Mouse (Mus musculus) heart, embryonic 15.5 days (tissue): ENCODE measurements at regions not wholly inside any gene's neighbourhood (a gene's known extent, or its start where the extent isn't known, plus 50 kb on each side); places are given as distances from the start of the nearest gene placed in this dataset.
"Not testable (repeated sequence)": the region's sequence is repeated elsewhere in the genome, so short reads cannot be mapped to it uniquely, and the experiment has no call there.

Source experiments
- ATAC-seq: fragments of 200-750 bp; cut with Nextera tagmentation; replicated peaks from 2 replicates; pipeline ENCODE4 v1.8.0; 2017; ENCODE audit warnings: low read depth, moderate TSS enrichment; ENCODE audit not compliant: insufficient number of reproducible peaks, insufficient read depth, low FRiP score
- H3K27ac ChIP-seq: fragments of 300-500 bp; sonication (generic); 2 replicates; pipeline ENCODE4 v1.5.1; 2015; ENCODE audit warnings: mild to moderate bottlenecking, inconsistent platforms
- H3K27me3 ChIP-seq: fragments of 300-500 bp; sonication (generic); 2 replicates; pipeline ENCODE4 v1.6.1; 2015; ENCODE audit warnings: inconsistent platforms
- H3K36me3 ChIP-seq: fragments of 300-500 bp; sonication (generic); 2 replicates; pipeline ENCODE4 v1.6.1; 2015; ENCODE audit warnings: mild to moderate bottlenecking, inconsistent platforms
- H3K4me1 ChIP-seq: fragments of 300-500 bp; sonication (generic); replicated peaks from 2 replicates; pipeline ENCODE4 v1.6.1; 2015; ENCODE audit warnings: inconsistent platforms
- H3K4me2 ChIP-seq: fragments of 300-500 bp; sonication (generic); 2 replicates; pipeline ENCODE4 v1.6.1; 2015; ENCODE audit warnings: inconsistent platforms, mild to moderate bottlenecking, moderate library complexity
- H3K4me3 ChIP-seq: fragments of 300-500 bp; sonication (generic); 2 replicates; pipeline ENCODE4 v1.5.1; 2015; ENCODE audit warnings: mild to moderate bottlenecking, inconsistent platforms
- H3K9ac ChIP-seq: fragments of 300-500 bp; sonication (generic); 2 replicates; pipeline ENCODE4 v1.6.1; 2015; ENCODE audit warnings: mild to moderate bottlenecking, inconsistent platforms
- H3K9me3 ChIP-seq: fragments of 300-500 bp; sonication (generic); replicated peaks from 2 replicates; pipeline ENCODE4 v1.6.1; 2016; ENCODE audit warnings: inconsistent platforms
- WGBS: fragments of 180-500 bp; shearing (Covaris S2); methylation state at CpG from one replicate; pipeline ENCODE4 v1.1.7; 2015; ENCODE audit warnings: mixed read lengths; 5-methylcytosine and 5-hydroxymethylcytosine counted together

- Histone ChIP-seq H3K36me3 (no peaks in the 10 kb centered on the region), H3K27ac (no peak overlapping the region), H3K4me2 (no peak overlapping the region), H3K4me3 (no peak overlapping the region), H3K27me3 (no peaks in the 10 kb centered on the region), H3K9me3 (no peaks in the 10 kb centered on the region), H3K9ac (no peak overlapping the region), H3K4me1 (no peaks in the 10 kb centered on the region)
- WGBS, result 86% methylated on average over 1 of the region's 1 CpGs
- ATAC-seq, result no peak
Measured at GRCm38 (mm10) chr14:86067743-86068142, 1073.3 kb downstream of the Diaph3 start.

GRCm38 (mm10) chr14:86063620-86063943, 1077.5 kb downstream of the Diaph3 start:
- Histone ChIP-seq H3K4me1 (no peaks in the 10 kb centered on the region), H3K27ac (no peak overlapping the region), H3K4me3 (no peak overlapping the region), H3K9ac (no peak overlapping the region), H3K4me2 (no peak overlapping the region), H3K27me3 (no peaks in the 10 kb centered on the region), H3K36me3 (no peaks in the 10 kb centered on the region), H3K9me3 (no peaks in the 10 kb centered on the region)
- WGBS, result 80% methylated on average over 3 of the region's 3 CpGs
- ATAC-seq, result no peak

DNA sequence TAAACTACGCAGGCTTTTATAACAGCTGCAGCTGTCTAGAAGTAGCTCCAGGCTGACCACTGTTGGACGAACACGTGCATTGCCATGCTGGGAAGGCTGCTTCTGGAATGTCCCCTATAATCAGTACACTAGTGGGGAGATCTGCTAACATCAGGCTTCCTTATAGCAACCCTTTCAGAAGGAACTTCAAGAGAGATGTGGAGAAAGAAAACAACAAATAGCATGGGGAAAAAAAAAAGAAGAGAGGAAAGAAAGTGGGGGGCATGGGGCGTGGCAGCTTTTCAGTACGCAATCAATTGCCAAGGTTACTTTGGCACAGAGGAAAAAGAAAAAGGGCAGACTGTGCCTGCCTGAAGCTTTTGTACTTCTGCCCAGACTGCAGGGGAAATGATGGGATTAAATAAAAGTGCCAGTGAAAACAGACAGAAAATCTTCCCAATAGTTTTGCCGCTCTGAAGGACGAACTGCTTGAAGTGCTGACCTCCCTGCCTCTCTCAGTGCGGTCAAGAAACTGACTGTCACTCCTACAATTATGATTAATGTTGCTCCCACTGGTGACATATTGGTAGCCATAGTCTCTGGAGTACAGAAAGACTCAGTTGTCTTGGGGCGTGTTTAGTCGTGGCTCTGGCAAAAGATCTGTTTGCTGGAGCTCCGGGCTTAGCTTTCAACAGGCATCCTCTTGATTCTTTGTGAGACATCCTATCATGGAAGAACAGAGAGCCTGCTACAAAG, 1078.0 kb downstream of the Diaph3 start:
- H3K9ac ChIP-seq, result no peak overlapping the region
- H3K36me3 ChIP-seq, result no peaks in the 10 kb centered on the region
- WGBS, result 68% methylated on average over 11 of the region's 11 CpGs
- H3K27ac ChIP-seq, result no peak overlapping the region
- no peaks in the 10 kb centered on the region for H3K4me1 ChIP-seq
- H3K27me3 ChIP-seq, result no peaks in the 10 kb centered on the region
- no peak overlapping the region for H3K4me3 ChIP-seq
- no peak for ATAC-seq
- H3K9me3 ChIP-seq, result no peaks in the 10 kb centered on the region
- H3K4me2 ChIP-seq, result no peak overlapping the region

DNA sequence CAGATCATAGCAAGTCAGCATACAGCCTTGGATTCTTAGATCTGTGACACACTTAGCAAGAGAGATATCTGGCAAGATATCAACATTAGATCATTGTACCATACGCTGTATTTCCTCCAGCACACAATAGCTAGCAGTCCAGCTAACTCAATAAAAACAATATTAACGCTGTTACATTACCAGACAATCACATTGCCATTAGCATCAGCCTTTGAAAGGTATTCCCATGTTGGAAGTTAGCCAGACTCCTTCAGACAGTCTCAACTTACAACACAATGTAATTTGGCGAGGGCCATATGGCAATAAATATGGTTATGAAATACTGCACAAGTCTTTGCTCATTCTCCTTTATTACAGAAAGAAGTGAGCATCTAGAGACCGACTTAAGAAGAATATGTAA, 1084.0 kb downstream of the Diaph3 start:
- no peak overlapping the region for H3K4me3 ChIP-seq
- no peak overlapping the region for H3K4me2 ChIP-seq
- H3K27ac ChIP-seq, result no peak overlapping the region
- H3K27me3 ChIP-seq, result no peaks in the 10 kb centered on the region
- H3K36me3 ChIP-seq, result no peaks in the 10 kb centered on the region
- H3K9ac ChIP-seq, result no peak overlapping the region
- H3K9me3 ChIP-seq, result no peaks in the 10 kb centered on the region
- H3K4me1 ChIP-seq, result no peaks in the 10 kb centered on the region
- 58% methylated on average over 4 of the region's 4 CpGs for WGBS
- ATAC-seq, result no peak

- no peak for ATAC-seq
- Histone ChIP-seq H3K9me3 (no peaks in the 10 kb centered on the region), H3K27ac (no peak overlapping the region), H3K4me2 (no peak overlapping the region), H3K27me3 (no peaks in the 10 kb centered on the region), H3K36me3 (no peaks in the 10 kb centered on the region), H3K4me3 (no peak overlapping the region), H3K9ac (no peak overlapping the region), H3K4me1 (no peaks in the 10 kb centered on the region)
- WGBS, result 83% methylated on average over 1 of the region's 1 CpGs
Measured at GRCm38 (mm10) chr14:86054668-86055067, 1086.4 kb downstream of the Diaph3 start.

GRCm38 (mm10) chr14:86029401-86029800, 1111.6 kb downstream of the Diaph3 start:
- no peaks in the 10 kb centered on the region for H3K36me3 ChIP-seq
- no peaks in the 10 kb centered on the region for H3K4me1 ChIP-seq
- H3K4me2 ChIP-seq, result no peak overlapping the region
- no peak overlapping the region for H3K4me3 ChIP-seq
- H3K27me3 ChIP-seq, result no peaks in the 10 kb centered on the region
- no peak for ATAC-seq
- no peaks in the 10 kb centered on the region for H3K9me3 ChIP-seq
- H3K9ac ChIP-seq, result no peak overlapping the region
- H3K27ac ChIP-seq, result no peak overlapping the region

GRCm38 (mm10) chr14:86017611-86018010, 1123.4 kb downstream of the Diaph3 start:
- ATAC-seq, result not testable (repeated sequence)

More at GRCm38 (mm10) chr14:86017611-86018010, 1123.4 kb downstream of the Diaph3 start:
- H3K27ac ChIP-seq, H3K9me3 ChIP-seq, H3K9ac ChIP-seq, H3K4me1 ChIP-seq, H3K27me3 ChIP-seq, H3K4me3 ChIP-seq, H3K36me3 ChIP-seq, H3K4me2 ChIP-seq: not testable (repeated sequence)
- WGBS, result 71% methylated on average over 2 of the region's 2 CpGs
